Mouse (Mus musculus): ENCODE measurements around the gene Tlx1. TPM values are rescaled to one million over a fixed set of nuclear protein-coding genes. Genes with fewer than 3 reads are reported as not detected.

Gene Tlx1
- 0.11 TPM in 1 of 2 replicates, not detected in the other for polyA plus RNA-seq (2016; fragmentation: Nextera tagmentation; extraction: Ambion mirVana)

DNA sequence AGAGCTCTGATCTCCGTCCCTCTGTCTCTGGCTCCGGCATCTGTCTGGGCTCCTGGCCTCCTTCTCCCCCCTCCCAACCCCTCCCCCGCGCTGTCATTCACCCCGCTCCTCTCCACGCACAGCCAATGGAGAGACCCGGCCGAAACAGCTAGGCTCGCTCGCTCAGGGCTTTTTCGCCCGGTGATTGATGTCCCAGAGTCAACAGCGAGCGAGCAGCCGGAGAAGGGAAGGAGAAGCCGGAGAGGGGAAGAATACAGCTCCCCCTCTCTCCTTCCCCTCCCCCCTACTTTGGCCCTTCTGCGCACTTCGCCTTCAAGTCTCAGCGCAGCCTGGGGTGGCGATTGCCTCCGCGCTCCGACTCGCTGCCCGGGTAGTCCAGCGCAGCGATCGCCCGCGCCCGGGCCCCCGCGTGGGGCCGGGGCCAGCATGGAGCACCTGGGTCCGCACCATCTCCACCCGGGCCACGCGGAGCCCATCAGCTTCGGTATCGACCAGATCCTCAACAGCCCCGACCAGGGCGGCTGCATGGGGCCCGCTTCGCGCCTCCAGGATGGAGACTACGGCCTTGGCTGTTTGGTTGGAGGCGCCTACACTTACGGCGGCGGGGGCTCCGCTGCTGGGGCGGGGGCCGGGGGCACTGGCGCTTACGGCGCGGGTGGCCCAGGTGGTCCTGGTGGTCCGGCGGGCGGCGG, at the start of gene Tlx1:
TSS of gene Tlx1 (plus strand) at position 191 of the 692 bp plus-strand sequence.
- Histone ChIP-seq H3K27me3 (peaks cover 99% of the 10 kb centered on the region), H3K36me3 (replicated peaks) (no peaks in the 10 kb centered on the region), H3K4me1 (peaks cover 26% of the 10 kb centered on the region), H3K4me3 (replicated peaks) (peak within 1 kb of the TSS; percentile 28), H3K9ac (no peak within 1 kb of the TSS), H3K9me3 (peaks cover 3% of the 10 kb centered on the region; the same call in 1 of the 2 replicates), H3K27ac (no peak within 1 kb of the TSS), H3K4me2 (peak within 1 kb of the TSS; percentile 42)
- ATAC-seq (ENCODE audit: low FRiP score): 0 out of 2 replicates have a peak, but pooled peaks have one; percentile 14
- under 1% methylated on average over 61 of the region's 61 CpGs for WGBS

DNA sequence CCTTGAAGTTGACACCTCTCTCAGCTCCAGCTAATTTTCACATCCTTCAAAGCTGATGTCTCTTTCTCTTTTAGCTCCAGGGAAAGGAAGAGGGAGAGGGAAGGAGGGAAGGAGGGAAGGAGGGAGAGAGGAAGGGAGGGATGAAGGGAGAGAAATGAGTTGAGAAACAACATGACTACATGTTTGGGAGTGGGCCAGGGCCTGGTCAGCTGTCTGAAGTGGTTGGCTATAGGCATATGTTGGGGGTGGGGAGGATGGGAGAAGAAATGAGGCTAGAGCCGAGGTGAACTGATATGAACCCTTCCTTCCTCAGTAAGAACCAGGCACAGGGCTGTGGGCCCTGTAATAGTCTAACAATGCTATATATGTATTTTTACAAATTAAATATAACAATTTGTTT, 44.9 kb upstream of the Tlx1 start:
- H3K4me3 ChIP-seq (replicated peaks): no peak overlapping the region
- ATAC-seq (ENCODE audit: low FRiP score): no peak
- H3K27me3 ChIP-seq: peaks cover 43% of the 10 kb centered on the region
- H3K9me3 ChIP-seq: no peaks in the 10 kb centered on the region
- no peak overlapping the region for H3K4me2 ChIP-seq
- no peaks in the 10 kb centered on the region for H3K4me1 ChIP-seq
- no peak overlapping the region for H3K9ac ChIP-seq
- H3K36me3 ChIP-seq (replicated peaks): no peaks in the 10 kb centered on the region
- no peak overlapping the region for H3K27ac ChIP-seq
- 45% methylated on average over 1 of the region's 1 CpGs for WGBS

GRCm38 (mm10) chr19:45106689-45107088, 43.8 kb upstream of the Tlx1 start:
- no peak for ATAC-seq (ENCODE audit: low FRiP score)
- H3K27ac ChIP-seq: no peak overlapping the region
- H3K36me3 ChIP-seq (replicated peaks): no peaks in the 10 kb centered on the region
- H3K4me3 ChIP-seq (replicated peaks): no peak overlapping the region
- no peak overlapping the region for H3K4me2 ChIP-seq
- no peaks in the 10 kb centered on the region for H3K9me3 ChIP-seq
- whole genome bisulfite sequencing: 47% methylated on average over 6 of the region's 6 CpGs
- H3K4me1 ChIP-seq: no peaks in the 10 kb centered on the region
- H3K9ac ChIP-seq: no peak overlapping the region
- peaks cover 44% of the 10 kb centered on the region for H3K27me3 ChIP-seq

GRCm38 (mm10) chr19:45110681-45111080, 39.8 kb upstream of the Tlx1 start:
- peaks cover 40% of the 10 kb centered on the region for H3K27me3 ChIP-seq

GRCm38 (mm10) chr19:45112444-45112843, 38.0 kb upstream of the Tlx1 start:
- peaks cover 12% of the 10 kb centered on the region for H3K4me1 ChIP-seq
- no peak overlapping the region for H3K4me3 ChIP-seq (replicated peaks)
- no peak for ATAC-seq (ENCODE audit: low FRiP score)
- H3K27me3 ChIP-seq: peaks cover 43% of the 10 kb centered on the region
- no peak overlapping the region for H3K27ac ChIP-seq
- no peaks in the 10 kb centered on the region for H3K9me3 ChIP-seq
- no peak overlapping the region for H3K4me2 ChIP-seq
- no peaks in the 10 kb centered on the region for H3K36me3 ChIP-seq (replicated peaks)
- 83% methylated on average over 6 of the region's 6 CpGs for WGBS
- no peak overlapping the region for H3K9ac ChIP-seq

More at GRCm38 (mm10) chr19:45110681-45111080, 39.8 kb upstream of the Tlx1 start:
- H3K4me1 ChIP-seq: peaks cover 12% of the 10 kb centered on the region
- no peak for ATAC-seq (ENCODE audit: low FRiP score)
- no peak overlapping the region for H3K4me2 ChIP-seq
- 79% methylated on average over 8 of the region's 8 CpGs for WGBS
- no peak overlapping the region for H3K4me3 ChIP-seq (replicated peaks)
- no peaks in the 10 kb centered on the region for H3K9me3 ChIP-seq
- H3K27ac ChIP-seq: no peak overlapping the region
- no peak overlapping the region for H3K9ac ChIP-seq
- no peaks in the 10 kb centered on the region for H3K36me3 ChIP-seq (replicated peaks)

DNA sequence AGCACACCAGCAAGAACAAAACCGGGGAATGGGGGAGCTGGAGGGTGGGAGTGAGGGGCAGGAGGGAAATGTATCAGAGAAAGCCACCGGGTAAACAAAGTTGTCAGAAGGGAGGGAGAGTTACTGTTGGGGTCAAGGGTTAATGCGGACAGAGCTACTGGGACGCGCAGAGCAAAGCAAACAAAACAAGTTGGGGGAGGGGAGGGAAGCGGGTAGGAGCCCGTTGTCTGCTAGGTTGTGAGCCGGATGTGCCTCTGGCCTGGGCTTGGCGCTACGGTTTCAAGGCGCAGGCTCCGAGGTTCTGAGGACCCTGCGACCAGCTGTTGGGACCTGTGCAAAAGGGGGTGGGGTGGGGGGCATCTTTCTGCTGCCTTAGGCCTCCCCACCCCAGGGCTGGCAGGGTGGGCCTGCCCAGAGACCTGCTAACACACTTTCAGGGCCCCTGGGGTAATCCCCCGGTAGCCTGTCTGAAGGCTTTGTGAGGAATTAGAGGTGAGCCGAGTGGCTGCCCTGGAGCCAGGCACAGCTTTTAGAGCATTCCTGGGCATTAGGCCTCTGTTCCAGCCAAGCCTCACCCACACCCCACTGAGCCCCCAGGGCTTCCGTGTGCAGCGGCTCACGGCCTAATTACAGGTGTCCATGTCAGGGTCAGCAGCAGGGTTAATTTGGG, 36.6 kb upstream of the Tlx1 start:
- under 1% methylated on average over 18 of the region's 18 CpGs for WGBS
- Histone ChIP-seq H3K36me3 (replicated peaks) (no peaks in the 10 kb centered on the region), H3K27ac (no peak overlapping the region), H3K9me3 (no peaks in the 10 kb centered on the region), H3K4me1 (peaks cover 12% of the 10 kb centered on the region), H3K4me2 (peak overlapping the region; percentile 13; the same call in 1 of the 2 replicates), H3K27me3 (peaks cover 57% of the 10 kb centered on the region), H3K9ac (0 out of 2 replicates have a peak overlapping the region, but pooled peaks have one; percentile 17), H3K4me3 (replicated peaks) (no peak overlapping the region)
- ATAC-seq (ENCODE audit: low FRiP score): 0 out of 2 replicates have a peak, but pooled peaks have one; percentile 14

DNA sequence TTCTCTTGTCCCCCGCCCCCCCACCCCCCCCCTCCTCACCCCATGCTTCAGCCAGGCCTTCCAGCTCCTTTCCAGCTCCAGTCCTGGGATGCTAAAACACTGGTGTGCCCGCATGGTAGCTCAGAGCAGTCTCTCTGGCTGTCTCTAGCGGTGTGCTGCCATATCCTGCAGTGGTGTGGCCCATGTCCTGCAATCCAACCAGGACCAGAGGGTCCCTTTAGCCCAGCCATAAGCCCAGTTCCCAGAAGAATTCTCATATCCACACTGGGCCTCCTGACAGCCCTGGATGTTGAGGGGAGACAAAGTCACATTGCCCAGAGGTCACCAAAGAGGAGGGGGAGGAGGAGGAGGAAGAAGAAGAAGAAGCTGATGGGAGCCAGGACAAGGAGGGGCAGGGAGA, 35.7 kb upstream of the Tlx1 start:
- no peak overlapping the region for H3K27ac ChIP-seq
- H3K9me3 ChIP-seq: no peaks in the 10 kb centered on the region
- H3K9ac ChIP-seq: no peak overlapping the region
- H3K4me2 ChIP-seq: no peak overlapping the region
- H3K36me3 ChIP-seq (replicated peaks): no peaks in the 10 kb centered on the region
- peaks cover 58% of the 10 kb centered on the region for H3K27me3 ChIP-seq
- H3K4me3 ChIP-seq (replicated peaks): no peak overlapping the region
- WGBS: 21% methylated on average over 3 of the region's 3 CpGs
- no peak for ATAC-seq (ENCODE audit: low FRiP score)
- peaks cover 12% of the 10 kb centered on the region for H3K4me1 ChIP-seq

DNA sequence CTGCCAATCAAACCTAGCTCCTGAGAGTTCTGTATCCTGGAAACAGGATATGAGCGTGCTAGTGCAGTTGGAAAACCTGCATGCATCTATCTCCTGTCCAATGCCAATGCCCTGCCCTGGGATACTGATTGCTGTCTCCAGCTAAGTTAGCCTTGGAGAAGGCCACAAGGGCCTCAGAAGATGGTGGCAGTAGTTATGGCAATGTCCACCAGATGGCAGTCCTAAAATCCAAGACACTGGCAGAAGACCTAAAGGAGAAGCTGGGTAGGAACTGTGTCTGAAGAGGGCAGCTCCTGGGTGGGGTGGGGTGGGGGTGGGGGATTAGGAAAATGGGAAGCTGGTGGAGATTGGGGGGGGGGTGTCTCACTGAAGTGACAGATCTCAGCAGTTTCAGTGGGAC, 33.7 kb upstream of the Tlx1 start:
- Histone ChIP-seq H3K9ac (no peak overlapping the region), H3K27me3 (peaks cover 68% of the 10 kb centered on the region), H3K27ac (no peak overlapping the region), H3K9me3 (no peaks in the 10 kb centered on the region), H3K4me1 (peaks cover 12% of the 10 kb centered on the region), H3K4me3 (replicated peaks) (no peak overlapping the region), H3K36me3 (replicated peaks) (no peaks in the 10 kb centered on the region), H3K4me2 (no peak overlapping the region)
- WGBS: 85% methylated on average over 1 of the region's 1 CpGs
- ATAC-seq (ENCODE audit: low FRiP score): no peak

GRCm38 (mm10) chr19:45131966-45132628, 18.4 kb upstream of the Tlx1 start:
- no peak overlapping the region for H3K4me3 ChIP-seq (replicated peaks)
- no peaks in the 10 kb centered on the region for H3K36me3 ChIP-seq (replicated peaks)
- no peak overlapping the region for H3K4me2 ChIP-seq
- H3K9ac ChIP-seq: no peak overlapping the region
- H3K4me1 ChIP-seq: peaks cover 10% of the 10 kb centered on the region
- no peak overlapping the region for H3K27ac ChIP-seq
- peaks cover 80% of the 10 kb centered on the region for H3K27me3 ChIP-seq
- ATAC-seq (ENCODE audit: low FRiP score): no peak
- H3K9me3 ChIP-seq: no peaks in the 10 kb centered on the region
- 15% methylated on average over 14 of the region's 14 CpGs for WGBS

DNA sequence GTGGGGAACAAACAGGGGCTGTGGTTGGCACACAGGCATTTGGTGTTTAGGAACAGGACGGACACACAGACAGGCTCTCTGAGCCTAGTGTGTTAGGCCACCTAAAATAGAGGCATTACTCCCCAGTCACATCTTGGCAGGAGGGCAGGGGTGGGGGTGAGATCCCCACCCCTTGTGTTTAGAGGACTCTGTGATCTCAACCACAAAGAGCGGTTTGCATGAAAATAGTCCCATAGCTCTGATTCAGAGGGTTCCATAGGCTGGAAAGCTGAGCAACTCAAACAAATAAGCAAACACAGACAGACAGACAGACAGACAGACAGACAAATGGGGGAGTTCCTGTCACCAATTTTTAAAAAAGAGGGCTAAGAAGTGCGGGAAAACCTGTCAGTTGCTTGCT, 7.9 kb upstream of the Tlx1 start:
- Histone ChIP-seq H3K27ac (no peak overlapping the region), H3K4me1 (peaks cover 12% of the 10 kb centered on the region), H3K4me2 (no peak overlapping the region), H3K36me3 (replicated peaks) (no peaks in the 10 kb centered on the region), H3K27me3 (peaks cover 98% of the 10 kb centered on the region), H3K9ac (no peak overlapping the region), H3K9me3 (no peaks in the 10 kb centered on the region), H3K4me3 (replicated peaks) (no peak overlapping the region)
- ATAC-seq (ENCODE audit: low FRiP score): no peak
- 6% methylated on average over 3 of the region's 3 CpGs for WGBS

DNA sequence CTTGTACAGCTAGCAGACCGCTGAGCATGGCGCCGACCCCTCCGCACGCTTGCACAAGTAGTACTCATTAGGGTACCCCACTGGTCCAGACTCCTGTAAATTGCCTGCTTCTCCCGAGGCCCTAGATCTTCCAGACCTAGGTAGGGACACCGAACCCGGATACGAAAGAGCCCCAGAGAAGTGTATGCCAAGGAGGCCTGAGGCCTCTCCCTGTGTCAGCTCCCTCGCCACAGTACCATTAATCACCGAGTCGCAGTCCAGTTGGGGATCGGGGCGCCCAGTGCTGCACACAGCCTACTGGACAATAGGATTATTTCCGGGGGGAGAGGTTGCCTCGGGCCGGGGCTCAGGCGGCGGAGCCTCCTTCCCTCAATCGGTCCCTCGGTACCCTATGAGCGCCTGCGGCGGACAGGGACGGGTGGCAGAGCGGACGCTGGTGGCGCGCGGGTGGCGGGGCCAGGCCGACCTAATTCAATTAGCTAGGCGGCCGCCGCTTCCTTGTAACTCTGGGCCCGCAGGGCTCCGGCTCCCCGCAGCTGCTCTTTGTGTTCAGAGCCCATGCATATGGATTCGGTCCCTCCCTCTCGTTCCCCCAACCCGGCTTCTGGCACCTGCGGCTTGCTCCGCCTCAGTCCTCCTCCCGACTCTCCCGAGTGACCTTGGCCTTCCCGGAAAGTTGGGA, 7.1 kb upstream of the Tlx1 start:
- Histone ChIP-seq H3K4me3 (replicated peaks) (peak overlapping the region; percentile 20), H3K27ac (no peak overlapping the region), H3K27me3 (peaks cover 100% of the 10 kb centered on the region), H3K9ac (no peak overlapping the region), H3K9me3 (peaks cover 3% of the 10 kb centered on the region; the same call in 1 of the 2 replicates), H3K4me1 (peaks cover 12% of the 10 kb centered on the region), H3K4me2 (peak overlapping the region; percentile 39), H3K36me3 (replicated peaks) (no peaks in the 10 kb centered on the region)
- ATAC-seq (ENCODE audit: low FRiP score): no peak
- WGBS: under 1% methylated on average over 46 of the region's 46 CpGs

DNA sequence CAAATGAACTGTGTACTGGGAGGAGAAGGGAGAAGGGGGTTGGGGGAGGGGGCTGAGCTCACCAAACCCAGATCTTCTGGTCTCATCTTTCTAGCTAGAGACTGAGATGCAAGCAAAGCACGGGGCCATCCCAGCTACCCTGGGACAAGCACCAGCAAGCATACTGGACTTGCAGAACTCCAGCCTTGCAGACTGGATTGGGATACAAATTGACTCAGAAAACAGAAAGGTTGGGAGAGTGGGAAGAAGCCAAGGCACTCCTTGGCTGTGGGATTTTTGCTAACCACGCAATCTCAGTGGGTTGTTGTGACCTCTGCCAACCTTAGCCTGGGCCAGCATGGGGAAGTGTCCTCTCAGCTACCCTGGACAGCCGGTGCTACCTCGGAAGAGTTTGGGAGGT, 3.4 kb upstream of the Tlx1 start:
- H3K27me3 ChIP-seq: peaks cover 99% of the 10 kb centered on the region
- peaks cover 26% of the 10 kb centered on the region for H3K4me1 ChIP-seq
- no peak overlapping the region for H3K9ac ChIP-seq
- peaks cover 3% of the 10 kb centered on the region; the same call in 1 of the 2 replicates for H3K9me3 ChIP-seq
- no peak overlapping the region for H3K27ac ChIP-seq
- 2% methylated on average over 4 of the region's 4 CpGs for WGBS
- no peak for ATAC-seq (ENCODE audit: low FRiP score)
- no peak overlapping the region for H3K4me3 ChIP-seq (replicated peaks)
- no peak overlapping the region for H3K4me2 ChIP-seq
- no peaks in the 10 kb centered on the region for H3K36me3 ChIP-seq (replicated peaks)
